Mouse (Mus musculus) liver, embryonic 13.5 days (tissue): ENCODE results near the gene Slc6a11. TPM values are rescaled to one million over a fixed set of nuclear protein-coding genes. Genes with fewer than 3 reads are reported as not detected.

Source experiments
- ATAC-seq: fragments of 200-750 bp; cut with Nextera tagmentation; 2 replicates; pipeline ENCODE4 v1.8.0; 2017; ENCODE audit warnings: low read depth, mild to moderate bottlenecking, moderate number of reproducible peaks, moderate library complexity
- DNase-seq: peaks from one replicate; pipeline ENCODE4 v3.0.0; 2022
- H3K27ac ChIP-seq: fragments of 300-500 bp; sonication (generic); 2 replicates; pipeline ENCODE4 v1.5.1; 2015; ENCODE audit warnings: moderate library complexity, mild to moderate bottlenecking, inconsistent platforms
- H3K27me3 ChIP-seq: fragments of 300-500 bp; sonication (generic); 2 replicates; pipeline ENCODE4 v1.6.1; 2015; ENCODE audit warnings: mild to moderate bottlenecking, inconsistent platforms
- H3K36me3 ChIP-seq: fragments of 300-500 bp; sonication (generic); 2 replicates; pipeline ENCODE4 v1.6.1; 2015; ENCODE audit warnings: mild to moderate bottlenecking, inconsistent platforms
- H3K4me1 ChIP-seq: fragments of 300-500 bp; sonication (generic); replicated peaks from 2 replicates; pipeline ENCODE4 v1.6.1; 2015; ENCODE audit warnings: inconsistent platforms
- H3K4me2 ChIP-seq: fragments of 300-500 bp; sonication (generic); 2 replicates; pipeline ENCODE4 v1.6.1; 2015; ENCODE audit warnings: inconsistent platforms, mild to moderate bottlenecking, moderate library complexity
- H3K4me3 ChIP-seq: fragments of 300-500 bp; sonication (generic); replicated peaks from 2 replicates; pipeline ENCODE4 v1.5.1; 2015; ENCODE audit warnings: mild to moderate bottlenecking, inconsistent platforms
- H3K9ac ChIP-seq: fragments of 300-500 bp; sonication (generic); 2 replicates; pipeline ENCODE4 v1.6.1; 2015; ENCODE audit warnings: mild to moderate bottlenecking, inconsistent platforms
- H3K9me3 ChIP-seq: fragments of 300-500 bp; sonication (generic); replicated peaks from 2 replicates; pipeline ENCODE4 v1.6.1; 2016; ENCODE audit warnings: inconsistent platforms
- WGBS: fragments of 180-500 bp; shearing (Covaris S2); methylation state at CpG from one replicate; pipeline ENCODE4 v1.1.7; 2015; ENCODE audit not compliant: insufficient replicate concordance; 5-methylcytosine and 5-hydroxymethylcytosine counted together
- polyA plus RNA-seq: library from polyadenylated mRNA; unstranded; fragments of >200 nt; fragmentation: Nextera tagmentation; extraction: Ambion mirVana; gene quantifications from 2 replicates; pipeline ENCODE4 v1.2.1, GENCODE M21; 2015

Slc6a11 gene
- polyA plus RNA-seq, 1 experiment from 2014 or later = 0.14 TPM

- WGBS = 24% methylated on average over 4 of the region's 4 CpGs
- Histone ChIP-seq H3K27ac (no peak overlapping the region), H3K4me1 (no peaks in the 10 kb centered on the region), H3K9ac (no peak overlapping the region), H3K27me3 (0 out of 2 replicates have a peak, but pooled peaks cover 4% of the 10 kb centered on the region), H3K36me3 (no peaks in the 10 kb centered on the region), H3K4me3 (no peak overlapping the region), H3K9me3 (no peaks in the 10 kb centered on the region), H3K4me2 (no peak overlapping the region)
- DNase-seq (no peak), ATAC-seq (no peak)
These were observed 136.9 kb downstream of the Slc6a11 start for GRCm38 (mm10) chr6:114267979-114268378.

GRCm38 (mm10) chr6:114269589-114269988 lies 138.5 kb downstream of the Slc6a11 start:
- Histone ChIP-seq H3K4me2 (no peak overlapping the region), H3K4me3 (no peak overlapping the region), H3K27me3 (0 out of 2 replicates have a peak, but pooled peaks cover 6% of the 10 kb centered on the region), H3K36me3 (no peaks in the 10 kb centered on the region), H3K9me3 (no peaks in the 10 kb centered on the region), H3K27ac (no peak overlapping the region), H3K9ac (no peak overlapping the region), H3K4me1 (no peaks in the 10 kb centered on the region)
- 46% methylated on average over 2 of the region's 2 CpGs for WGBS
- DNase-seq (no peak), ATAC-seq (no peak)

- H3K9ac ChIP-seq = no peak overlapping the region
- no peaks in the 10 kb centered on the region for H3K4me1 ChIP-seq
- ATAC-seq (no peak), DNase-seq (no peak)
- no peaks in the 10 kb centered on the region for H3K9me3 ChIP-seq
- H3K27me3 ChIP-seq = 0 out of 2 replicates have a peak, but pooled peaks cover 9% of the 10 kb centered on the region
- no peak overlapping the region for H3K27ac ChIP-seq
- H3K36me3 ChIP-seq = no peaks in the 10 kb centered on the region
- no peak overlapping the region for H3K4me3 ChIP-seq
- H3K4me2 ChIP-seq = no peak overlapping the region
- 32% methylated on average over 5 of the region's 5 CpGs for WGBS
These were observed 139.8 kb downstream of the Slc6a11 start for GRCm38 (mm10) chr6:114270799-114271198.

- H3K4me2 ChIP-seq = no peak overlapping the region
- no peak for DNase-seq
- 0 out of 2 replicates have a peak, but pooled peaks cover 6% of the 10 kb centered on the region for H3K27me3 ChIP-seq
- no peaks in the 10 kb centered on the region for H3K36me3 ChIP-seq
- H3K9me3 ChIP-seq = no peaks in the 10 kb centered on the region
- H3K4me1 ChIP-seq = no peaks in the 10 kb centered on the region
- H3K4me3 ChIP-seq = no peak overlapping the region
- no peak overlapping the region for H3K9ac ChIP-seq
- ATAC-seq = no peak
- H3K27ac ChIP-seq = no peak overlapping the region
- 60% methylated on average over 15 of the region's 15 CpGs for WGBS
These were observed 141.2 kb downstream of the Slc6a11 start for GRCm38 (mm10) chr6:114272279-114272678.

- H3K9me3 ChIP-seq = no peaks in the 10 kb centered on the region
- H3K27me3 ChIP-seq = 0 out of 2 replicates have a peak, but pooled peaks cover 9% of the 10 kb centered on the region
- no peak overlapping the region for H3K27ac ChIP-seq
- H3K9ac ChIP-seq = no peak overlapping the region
- ATAC-seq (no peak), DNase-seq (no peak)
- H3K4me2 ChIP-seq = no peak overlapping the region
- H3K4me1 ChIP-seq = no peaks in the 10 kb centered on the region
- H3K36me3 ChIP-seq = no peaks in the 10 kb centered on the region
- H3K4me3 ChIP-seq = no peak overlapping the region
- WGBS = 44% methylated on average over 14 of the region's 14 CpGs
These were observed 143.1 kb downstream of the Slc6a11 start for GRCm38 (mm10) chr6:114273997-114274728.

- Histone ChIP-seq H3K4me1 (no peaks in the 10 kb centered on the region), H3K4me2 (no peak overlapping the region), H3K27ac (no peak overlapping the region), H3K4me3 (no peak overlapping the region), H3K9ac (no peak overlapping the region), H3K36me3 (no peaks in the 10 kb centered on the region), H3K9me3 (no peaks in the 10 kb centered on the region), H3K27me3 (peaks cover 10% of the 10 kb centered on the region)
- DNase-seq (no peak), ATAC-seq (no peak)
- 49% methylated on average over 8 of the region's 8 CpGs for WGBS
These were observed 144.8 kb downstream of the Slc6a11 start for GRCm38 (mm10) chr6:114275800-114276199.

GRCm38 (mm10) chr6:114282469-114283277 lies 151.6 kb downstream of the Slc6a11 start, which contains the start of gene Slc6a1:
Gene Slc6a1 (plus strand): TSS chr6:114282635.
- H3K9me3 ChIP-seq = no peaks in the 10 kb centered on the region
- ATAC-seq = peak; percentile 68
- peak; percentile 7 for DNase-seq
- H3K27ac ChIP-seq = no peak within 1 kb of the TSS
- WGBS = 4% methylated on average over 40 of the region's 51 CpGs
- no peaks in the 10 kb centered on the region for H3K4me1 ChIP-seq
- H3K9ac ChIP-seq = no peak within 1 kb of the TSS
- no peaks in the 10 kb centered on the region for H3K36me3 ChIP-seq
- no peak within 1 kb of the TSS for H3K4me3 ChIP-seq
- no peak within 1 kb of the TSS for H3K4me2 ChIP-seq
- H3K27me3 ChIP-seq = peaks cover 65% of the 10 kb centered on the region

- Histone ChIP-seq H3K4me2 (no peak overlapping the region), H3K36me3 (no peaks in the 10 kb centered on the region), H3K9me3 (no peaks in the 10 kb centered on the region), H3K4me1 (no peaks in the 10 kb centered on the region), H3K4me3 (no peak overlapping the region), H3K27me3 (peaks cover 65% of the 10 kb centered on the region), H3K27ac (no peak overlapping the region), H3K9ac (no peak overlapping the region)
- DNase-seq (no peak), ATAC-seq (no peak)
- WGBS = 16% methylated on average over 8 of the region's 8 CpGs
These were observed 152.3 kb downstream of the Slc6a11 start for GRCm38 (mm10) chr6:114283278-114283770.

GRCm38 (mm10) chr6:114283927-114284703 lies 153.1 kb downstream of the Slc6a11 start:
- 41% methylated on average over 10 of the region's 10 CpGs for WGBS

GRCm38 (mm10) chr6:114285424-114285823 lies 154.4 kb downstream of the Slc6a11 start:
- DNase-seq (no peak), ATAC-seq (no peak)
- Histone ChIP-seq H3K36me3 (no peaks in the 10 kb centered on the region), H3K4me3 (no peak overlapping the region), H3K4me1 (no peaks in the 10 kb centered on the region), H3K27ac (no peak overlapping the region), H3K9me3 (no peaks in the 10 kb centered on the region), H3K4me2 (no peak overlapping the region), H3K27me3 (peaks cover 70% of the 10 kb centered on the region), H3K9ac (no peak overlapping the region)
- 21% methylated on average over 4 of the region's 4 CpGs for WGBS

More at GRCm38 (mm10) chr6:114283927-114284703, 153.1 kb downstream of the Slc6a11 start:
- no peak for ATAC-seq
- Histone ChIP-seq H3K9me3 (no peaks in the 10 kb centered on the region), H3K4me3 (no peak overlapping the region), H3K4me2 (no peak overlapping the region), H3K36me3 (no peaks in the 10 kb centered on the region), H3K27ac (no peak overlapping the region), H3K27me3 (peaks cover 69% of the 10 kb centered on the region), H3K9ac (no peak overlapping the region), H3K4me1 (no peaks in the 10 kb centered on the region)
- DNase-seq = no peak

GRCm38 (mm10) chr6:114289106-114289505 lies 158.1 kb downstream of the Slc6a11 start:
- H3K4me1 ChIP-seq = no peaks in the 10 kb centered on the region
- ATAC-seq (no peak), DNase-seq (no peak)
- 21% methylated on average over 7 of the region's 7 CpGs for WGBS
- H3K36me3 ChIP-seq = no peaks in the 10 kb centered on the region
- no peaks in the 10 kb centered on the region for H3K9me3 ChIP-seq
- H3K27ac ChIP-seq = no peak overlapping the region
- H3K27me3 ChIP-seq = peaks cover 46% of the 10 kb centered on the region
- no peak overlapping the region for H3K4me2 ChIP-seq
- H3K4me3 ChIP-seq = no peak overlapping the region
- H3K9ac ChIP-seq = no peak overlapping the region
